Mouse (Mus musculus) ES-Bruce4 (cell line): ENCODE data around the gene Fut4. TPM values are rescaled to one million over a fixed set of nuclear protein-coding genes. Genes with fewer than 3 reads are reported as not detected.

Source experiments
- H3K27ac ChIP-seq: 2 replicates; pipeline ENCODE4 v1.5.1; 2012; ENCODE audit warnings: low read length, inconsistent platforms; ENCODE audit not compliant: insufficient read depth
- H3K27me3 ChIP-seq: 2 replicates; pipeline ENCODE4 v1.6.1; 2012; ENCODE audit warnings: mild to moderate bottlenecking, low read length, inconsistent platforms; ENCODE audit not compliant: control insufficient read depth, poor library complexity, insufficient read depth, severe bottlenecking
- H3K36me3 ChIP-seq: 2 replicates; pipeline ENCODE4 v1.6.1; 2012; ENCODE audit warnings: inconsistent platforms, mild to moderate bottlenecking, low read length, moderate library complexity; ENCODE audit not compliant: control insufficient read depth, poor library complexity, insufficient read depth, severe bottlenecking
- H3K4me1 ChIP-seq: one replicate; pipeline ENCODE4 v1.8.1; 2011; ENCODE audit warnings: low read length; ENCODE audit not compliant: control insufficient read depth, insufficient read depth
- H3K4me3 ChIP-seq: 2 replicates; pipeline ENCODE4 v1.5.1; 2011; ENCODE audit warnings: low read depth, mild to moderate bottlenecking, low read length
- H3K9ac ChIP-seq: 2 replicates; pipeline ENCODE4 v1.6.1; 2012; ENCODE audit warnings: low read depth, mild to moderate bottlenecking, inconsistent platforms; ENCODE audit not compliant: poor library complexity, severe bottlenecking
- H3K9me3 ChIP-seq: replicated peaks from 2 replicates; pipeline ENCODE4 v1.6.1; 2012; ENCODE audit warnings: mild to moderate bottlenecking, low read length, inconsistent platforms; ENCODE audit not compliant: control insufficient read depth, poor library complexity, insufficient read depth, severe bottlenecking
- CTCF ChIP-seq: IDR thresholded peaks from one replicate; pipeline ENCODE4 v1.8.1; 2011; ENCODE audit warnings: low read depth, low read length
- EP300 ChIP-seq: IDR thresholded peaks from 2 replicates; pipeline ENCODE4 v1.6.1; 2011; ENCODE audit warnings: low read depth, low read length; ENCODE audit not compliant: insufficient read depth
- POLR2A ChIP-seq: IDR thresholded peaks from one replicate; pipeline ENCODE4 v1.8.1; 2011; ENCODE audit warnings: low read length; ENCODE audit not compliant: insufficient read depth
- polyA plus RNA-seq: library from polyadenylated mRNA; stranded (reverse); fragments of >200 nt; gene quantifications from 2 replicates; pipeline ENCODE4 v1.2.4, GENCODE M21; 2011; ENCODE audit warnings: low read depth; ENCODE audit not compliant: missing spikeins, insufficient read depth, insufficient read length

The Fut4 gene
- polyA plus RNA-seq, 1 experiment = 2.1 TPM

DNA sequence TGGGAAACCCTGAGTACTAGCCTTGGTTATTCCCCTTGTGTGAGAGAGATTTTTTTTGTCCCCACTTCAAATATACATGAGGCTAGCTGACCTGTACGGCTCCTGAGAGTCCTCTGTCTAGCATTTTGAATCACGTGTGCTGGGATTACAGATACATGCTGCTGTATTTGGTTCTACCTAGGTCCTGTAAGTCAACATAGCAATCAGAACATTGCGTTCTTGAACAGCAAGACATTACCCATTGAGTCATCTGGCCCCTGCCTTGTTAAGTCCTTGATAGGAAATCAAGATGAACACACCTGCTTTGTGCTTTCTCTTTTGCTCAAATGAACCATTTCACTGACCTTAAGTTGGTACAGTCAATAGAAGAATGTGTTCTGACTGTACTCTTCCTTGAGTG, 2.3 kb upstream of the Fut4 start:
- Histone ChIP-seq H3K27me3 (peaks cover 2% of the 10 kb centered on the region; the same call in 1 of the 2 replicates), H3K36me3 (no peaks in the 10 kb centered on the region), H3K4me3 (no peak overlapping the region), H3K9me3 (no peaks in the 10 kb centered on the region), H3K9ac (no peak overlapping the region), H3K27ac (no peak overlapping the region), H3K4me1 (no peaks in the 10 kb centered on the region)
- TF ChIP-seq CTCF (no peak), EP300 (no peak), POLR2A (no peak)

GRCm38 (mm10) chr9:14753947-14754346, 1.8 kb upstream of the Fut4 start:
- TF ChIP-seq EP300 (no peak), POLR2A (no peak), CTCF (no peak)
- Histone ChIP-seq H3K9ac (no peak overlapping the region), H3K36me3 (no peaks in the 10 kb centered on the region), H3K9me3 (no peaks in the 10 kb centered on the region), H3K27ac (no peak overlapping the region), H3K27me3 (peaks cover 2% of the 10 kb centered on the region; the same call in 1 of the 2 replicates), H3K4me3 (no peak overlapping the region), H3K4me1 (no peaks in the 10 kb centered on the region)

DNA sequence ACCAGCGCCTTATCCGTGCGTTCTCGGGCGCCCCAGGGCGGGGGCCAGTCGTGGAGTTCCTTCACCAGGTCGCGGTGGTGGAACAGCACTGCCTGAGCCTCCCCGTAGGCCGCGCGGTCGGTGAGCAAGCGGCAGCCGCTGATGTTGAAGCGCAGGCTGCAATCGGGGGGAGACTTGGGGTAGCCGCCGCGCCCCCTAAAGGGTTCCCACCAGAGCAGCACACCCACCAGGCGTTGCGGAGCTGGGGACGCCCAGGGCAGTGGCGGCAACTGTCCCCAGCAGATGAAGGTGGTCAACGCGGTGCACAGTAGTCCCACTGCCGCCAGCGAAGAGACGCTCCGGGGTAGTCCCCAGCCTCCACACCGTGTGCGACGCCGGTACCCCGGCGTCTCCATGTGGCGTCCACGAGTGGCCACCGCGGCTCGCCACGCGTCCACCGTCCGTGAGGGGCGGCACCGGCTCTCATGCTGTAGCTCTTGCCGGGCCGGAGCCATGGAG, 641 bp downstream of the Fut4 start:
- peaks cover 2% of the 10 kb centered on the region; the same call in 1 of the 2 replicates for H3K27me3 ChIP-seq
- H3K36me3 ChIP-seq = no peaks in the 10 kb centered on the region
- no peaks in the 10 kb centered on the region for H3K4me1 ChIP-seq
- H3K27ac ChIP-seq = no peak overlapping the region
- TF ChIP-seq POLR2A (no peak), EP300 (no peak), CTCF (no peak)
- peak overlapping the region; percentile 33 for H3K4me3 ChIP-seq
- peak overlapping the region; percentile 30 for H3K9ac ChIP-seq
- H3K9me3 ChIP-seq = no peaks in the 10 kb centered on the region

- no peaks in the 10 kb centered on the region for H3K9me3 ChIP-seq
- H3K4me3 ChIP-seq = peak overlapping the region; percentile 33
- peaks cover 2% of the 10 kb centered on the region; the same call in 1 of the 2 replicates for H3K27me3 ChIP-seq
- TF ChIP-seq POLR2A (no peak), CTCF (no peak), EP300 (no peak)
- H3K9ac ChIP-seq = peak overlapping the region; percentile 30; the same call in 1 of the 2 replicates
- H3K27ac ChIP-seq = no peak overlapping the region
- H3K4me1 ChIP-seq = no peaks in the 10 kb centered on the region
- no peaks in the 10 kb centered on the region for H3K36me3 ChIP-seq
Observed at GRCm38 (mm10) chr9:14750901-14751502, 1.2 kb downstream of the Fut4 start.

GRCm38 (mm10) chr9:14740151-14740924, 11.9 kb downstream of the Fut4 start, which contains the start of gene Piwil4:
TSS of gene Piwil4 (minus strand) at chr9:14740733.
- no peak within 1 kb of the TSS for H3K9ac ChIP-seq
- H3K4me1 ChIP-seq = peaks cover 4% of the 10 kb centered on the region
- no peak within 1 kb of the TSS for H3K4me3 ChIP-seq

GRCm38 (mm10) chr9:14739498-14740150, 12.6 kb downstream of the Fut4 start:
- H3K9me3 ChIP-seq = no peaks in the 10 kb centered on the region
- H3K27ac ChIP-seq = no peak overlapping the region
- no peak overlapping the region for H3K4me3 ChIP-seq
- peaks cover 4% of the 10 kb centered on the region for H3K4me1 ChIP-seq
- TF ChIP-seq CTCF (no peak), POLR2A (no peak), EP300 (no peak)
- no peaks in the 10 kb centered on the region for H3K27me3 ChIP-seq
- H3K9ac ChIP-seq = no peak overlapping the region
- no peaks in the 10 kb centered on the region for H3K36me3 ChIP-seq

More at GRCm38 (mm10) chr9:14740151-14740924, 11.9 kb downstream of the Fut4 start, which contains the start of gene Piwil4:
- H3K27me3 ChIP-seq = no peaks in the 10 kb centered on the region
- H3K27ac ChIP-seq = no peak within 1 kb of the TSS
- no peaks in the 10 kb centered on the region for H3K36me3 ChIP-seq
- TF ChIP-seq CTCF = no peak
- H3K9me3 ChIP-seq = no peaks in the 10 kb centered on the region
